In genomic region chr2:174866546-174866945, GRCm38 (mm10) we compare ENCODE assay signal across 20 mouse cellular contexts.
DNase-seq lines count a peak whose midpoint lies in the region; ATAC-seq and TF ChIP-seq lines count a peak whose summit lies in the region.
"Had no signal": no experiment of that assay in that cellular context is flagged by ENCODE, and none has a peak within 500 bp of the region (broad histone marks: within the 10 kb centered on the region; RNA-seq: fewer than 3 reads in every experiment).

No protein-coding gene starts in this region.

- TF ChIP-seq CTCF in lung, embryonic 14.5 days (IDR thresholded peaks at IDR 0.05; ENCODE audit: low read depth), result no peak

- peaks cover 11% of the 10 kb centered on the region for H3K4me1 ChIP-seq in heart, embryonic 11.5 days (ENCODE audit: control insufficient read depth, insufficient read depth, low read length)
- peaks cover 14% of the 10 kb centered on the region for H3K4me1 ChIP-seq in lung, embryonic 14.5 days (ENCODE audit: insufficient read depth)
- peaks cover 53% of the 10 kb centered on the region for H3K4me1 ChIP-seq in limb, embryonic 14.5 days (ENCODE audit: control insufficient read depth, insufficient read depth, low read length)
- no peaks in the 10 kb centered on the region for H3K4me1 ChIP-seq in forebrain, embryonic 13.5 days

- H3K36me3 ChIP-seq in heart, embryonic 11.5 days (ENCODE audit: control insufficient read depth, insufficient read depth, low read length), result no peaks in the 10 kb centered on the region
- H3K36me3 ChIP-seq in lung, embryonic 14.5 days (ENCODE audit: insufficient read depth), result no peaks in the 10 kb centered on the region
- H3K36me3 ChIP-seq in limb, embryonic 14.5 days (ENCODE audit: control insufficient read depth, insufficient read depth, low read length), result no peaks in the 10 kb centered on the region
- H3K36me3 ChIP-seq in forebrain, embryonic 13.5 days (ENCODE audit: poor library complexity, severe bottlenecking), result no peaks in the 10 kb centered on the region
- H3K36me3 ChIP-seq: embryonic facial prominence, embryonic 12.5 days; heart, embryonic 15.5 days; neural tube, embryonic 15.5 days had no signal

- no peak for ATAC-seq in heart, embryonic 11.5 days (replicated peaks; ENCODE audit: insufficient number of reproducible peaks, low FRiP score, low TSS enrichment)
- ATAC-seq in lung, embryonic 14.5 days (ENCODE audit: insufficient read depth), result no peak
- no peak for ATAC-seq in limb, embryonic 14.5 days (ENCODE audit: low FRiP score, low read depth)
- ATAC-seq in forebrain, embryonic 13.5 days, result no peak
- ATAC-seq: hindbrain, embryonic 16.5 days; midbrain, embryonic 16.5 days had no signal

- DNase-seq in heart, adult 11 months, result peak; percentile 84
- DNase-seq in lung, embryonic 14.5 days, result no peak
- DNase-seq in lung, postnatal 25 days (ENCODE audit: low spot score), result no peak
- DNase-seq in limb, embryonic 14.5 days (ENCODE audit: low spot score), result no peak
- DNase-seq in yolk sac, embryonic 10.5 days (ENCODE audit: low spot score), result peak; percentile 21
- DNase-seq in right cerebral cortex, adult 2 months (ENCODE audit: low spot score in 2 of 2), result no peak
- DNase-seq: adrenal gland, adult 2 months; cerebellum, adult 9-10 months; heart, postnatal 4 days; kidney, adult 8-10 months; liver; lung, postnatal 36 days; thymus, adult 2 months had no signal

- H3K4me3 ChIP-seq in heart, embryonic 11.5 days (ENCODE audit: low read depth, low read length), result no peak overlapping the region
- no peak overlapping the region for H3K4me3 ChIP-seq in lung, embryonic 14.5 days (ENCODE audit: low read depth, low read length)
- no peak overlapping the region for H3K4me3 ChIP-seq in limb, embryonic 14.5 days (replicated peaks; ENCODE audit: low read length)
- H3K4me3 ChIP-seq in forebrain, embryonic 13.5 days, result no peak overlapping the region
- H3K4me3 ChIP-seq: embryonic facial prominence, embryonic 12.5 days; heart, embryonic 15.5 days; neural tube, embryonic 15.5 days had no signal

- no peaks in the 10 kb centered on the region for H3K27me3 ChIP-seq in heart, embryonic 11.5 days (ENCODE audit: control insufficient read depth, insufficient read depth, low read length)
- H3K27me3 ChIP-seq in lung, embryonic 14.5 days (ENCODE audit: insufficient read depth, low read length), result no peaks in the 10 kb centered on the region
- no peaks in the 10 kb centered on the region for H3K27me3 ChIP-seq in limb, embryonic 14.5 days (ENCODE audit: control insufficient read depth, insufficient read depth, low read length)
- H3K27me3 ChIP-seq in forebrain, embryonic 13.5 days, result no peaks in the 10 kb centered on the region
- H3K27me3 ChIP-seq: embryonic facial prominence, embryonic 12.5 days; heart, embryonic 15.5 days; neural tube, embryonic 15.5 days had no signal

- H3K9me3 ChIP-seq in heart, embryonic 11.5 days (replicated peaks; ENCODE audit: control insufficient read depth, low read length), result no peaks in the 10 kb centered on the region
- H3K9me3 ChIP-seq in lung, embryonic 14.5 days (ENCODE audit: low read depth, low read length), result no peaks in the 10 kb centered on the region
- no peaks in the 10 kb centered on the region for H3K9me3 ChIP-seq in limb, embryonic 14.5 days (ENCODE audit: control insufficient read depth, low read length)
- H3K9me3 ChIP-seq in forebrain, embryonic 13.5 days (replicated peaks), result no peaks in the 10 kb centered on the region
- H3K9me3 ChIP-seq: embryonic facial prominence, embryonic 12.5 days; heart, embryonic 15.5 days; neural tube, embryonic 15.5 days had no signal

- no peak overlapping the region; the same call in 1 of the 2 replicates for H3K4me2 ChIP-seq in heart, embryonic 11.5 days
- H3K4me2 ChIP-seq in lung, embryonic 14.5 days, result no peak overlapping the region
- H3K4me2 ChIP-seq in limb, embryonic 14.5 days (replicated peaks; ENCODE audit: low read depth, low read length, severe bottlenecking), result no peak overlapping the region
- no peak overlapping the region for H3K4me2 ChIP-seq in forebrain, embryonic 13.5 days
- H3K4me2 ChIP-seq: embryonic facial prominence, embryonic 12.5 days; heart, embryonic 15.5 days; neural tube, embryonic 15.5 days had no signal

- 43% methylated on average over 8 of the region's 8 CpGs for WGBS in heart, embryonic 11.5 days (ENCODE audit: insufficient replicate concordance)
- WGBS in lung, embryonic 14.5 days, result 39% methylated on average over 8 of the region's 8 CpGs
- 77% methylated on average over 8 of the region's 8 CpGs for WGBS in limb, embryonic 14.5 days
- 96% methylated on average over 8 of the region's 8 CpGs for WGBS in forebrain, embryonic 13.5 days

- H3K9ac ChIP-seq in heart, embryonic 11.5 days (ENCODE audit: low read depth, low read length), result no peak overlapping the region
- no peak overlapping the region for H3K9ac ChIP-seq in lung, embryonic 14.5 days
- H3K9ac ChIP-seq in limb, embryonic 14.5 days (ENCODE audit: low read depth, low read length, severe bottlenecking), result no peak overlapping the region
- no peak overlapping the region for H3K9ac ChIP-seq in forebrain, embryonic 13.5 days
- H3K9ac ChIP-seq: embryonic facial prominence, embryonic 12.5 days; heart, embryonic 15.5 days; neural tube, embryonic 15.5 days had no signal

- TF ChIP-seq POLR2A in limb, embryonic 14.5 days (IDR thresholded peaks at IDR 0.05; ENCODE audit: borderline replicate concordance, extremely low read depth, insufficient read depth, insufficient read length), result no peak

- no peak overlapping the region for H3K27ac ChIP-seq in heart, embryonic 11.5 days (ENCODE audit: low read depth, low read length)
- peak overlapping the region; percentile 24; the same call in 1 of the 2 replicates for H3K27ac ChIP-seq in lung, embryonic 14.5 days (ENCODE audit: low read depth)
- H3K27ac ChIP-seq in limb, embryonic 14.5 days (replicated peaks; ENCODE audit: low read depth, low read length), result peak overlapping the region; percentile 61; the same call in 1 of the 2 replicates
- H3K27ac ChIP-seq in forebrain, embryonic 13.5 days, result no peak overlapping the region
- H3K27ac ChIP-seq: embryonic facial prominence, embryonic 12.5 days; heart, embryonic 15.5 days; neural tube, embryonic 15.5 days had no signal

Comparison
In these comparisons a context has a peak if more than half of its experiments do, and no peak if none do; other contexts are left out.
1. DNase-seq: peak in heart, adult 11 months (single experiment) and yolk sac, embryonic 10.5 days (single experiment); none in lung, embryonic 14.5 days (single experiment), lung, postnatal 25 days (single experiment), limb, embryonic 14.5 days (single experiment) and right cerebral cortex, adult 2 months (0 of 2).
2. H3K27ac ChIP-seq: peak in lung, embryonic 14.5 days (single experiment) and limb, embryonic 14.5 days (single experiment); none in heart, embryonic 11.5 days (single experiment) and forebrain, embryonic 13.5 days (single experiment).